Mouse (Mus musculus): Measurements from ENCODE around the gene Icos.

Gene Icos

GRCm38 (mm10) chr1:60960451-60960850 lies 17.3 kb upstream of the Icos start:
- in situ Hi-C loops (cut with MboI; ENCODE audit: low sequenced_read_pairs), result no loop called here

GRCm38 (mm10) chr1:60961080-60961479 lies 16.6 kb upstream of the Icos start:
- in situ Hi-C loops (cut with MboI; ENCODE audit: low sequenced_read_pairs), result no loop called here

GRCm38 (mm10) chr1:60962095-60962494 lies 15.6 kb upstream of the Icos start:
- in situ Hi-C loops (cut with MboI; ENCODE audit: low sequenced_read_pairs), result no loop called here

GRCm38 (mm10) chr1:60967521-60967920 lies 10.2 kb upstream of the Icos start:
- in situ Hi-C loops (cut with MboI; ENCODE audit: low sequenced_read_pairs), result no loop called here

DNA sequence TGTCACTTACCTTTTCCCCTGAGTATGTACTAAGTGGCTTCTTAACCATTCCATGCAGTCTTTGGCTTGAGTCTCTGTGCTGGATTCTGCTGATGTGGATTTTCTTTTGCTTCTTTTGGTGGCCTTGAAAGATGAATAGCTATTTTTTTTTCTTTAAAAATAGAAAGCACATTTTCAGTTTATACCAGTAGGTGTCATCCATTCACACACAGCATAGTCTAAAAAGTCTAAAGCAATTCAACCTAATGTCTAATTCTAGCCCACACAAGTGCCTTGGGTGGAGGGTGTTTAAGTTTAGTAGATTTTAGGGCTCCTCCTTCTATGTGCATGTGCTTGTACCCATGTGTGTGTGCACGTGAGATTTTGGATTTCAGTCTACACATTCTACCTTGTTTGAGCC lies 6.9 kb upstream of the Icos start:
- in situ Hi-C loops (cut with MboI; ENCODE audit: low sequenced_read_pairs), result no loop called here

- in situ Hi-C loops (cut with MboI; ENCODE audit: low sequenced_read_pairs), result no loop called here
Measured at GRCm38 (mm10) chr1:60974221-60974620, 3.5 kb upstream of the Icos start.

DNA sequence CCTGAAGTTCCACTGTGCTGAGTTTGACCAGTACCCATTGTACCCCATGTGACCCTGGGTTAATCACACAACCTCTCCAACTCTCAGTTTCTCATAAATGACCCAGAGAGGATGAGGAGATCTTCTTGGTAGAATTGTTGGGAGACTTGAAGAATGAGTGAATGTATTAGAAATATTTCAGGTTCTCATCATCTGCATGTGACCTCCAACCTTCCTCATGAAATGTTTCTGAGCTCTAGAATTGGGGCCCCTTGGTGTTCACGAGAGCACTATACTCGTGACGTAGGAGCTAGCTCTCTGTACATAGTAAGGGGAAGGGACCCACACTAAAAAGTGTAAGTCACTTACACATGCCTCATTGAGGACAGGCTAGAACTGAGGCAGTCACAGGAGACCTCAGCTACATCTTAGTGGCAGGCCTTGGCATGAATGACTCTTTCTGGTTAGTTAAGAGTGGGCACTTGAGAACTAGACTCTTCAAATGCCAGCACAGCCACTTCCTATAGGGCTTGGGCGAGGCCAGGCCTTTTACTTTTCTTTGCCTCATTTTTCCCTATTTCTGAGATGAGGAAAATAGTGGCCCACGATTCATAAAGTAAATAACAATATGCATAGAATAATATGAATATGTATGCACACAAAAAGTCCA lies 2.0 kb upstream of the Icos start:
- in situ Hi-C loops (cut with MboI; ENCODE audit: low sequenced_read_pairs), result no loop called here

GRCm38 (mm10) chr1:60979126-60979842 lies 1.6 kb downstream of the Icos start:
- in situ Hi-C loops (cut with MboI; ENCODE audit: low sequenced_read_pairs), result no loop called here

DNA sequence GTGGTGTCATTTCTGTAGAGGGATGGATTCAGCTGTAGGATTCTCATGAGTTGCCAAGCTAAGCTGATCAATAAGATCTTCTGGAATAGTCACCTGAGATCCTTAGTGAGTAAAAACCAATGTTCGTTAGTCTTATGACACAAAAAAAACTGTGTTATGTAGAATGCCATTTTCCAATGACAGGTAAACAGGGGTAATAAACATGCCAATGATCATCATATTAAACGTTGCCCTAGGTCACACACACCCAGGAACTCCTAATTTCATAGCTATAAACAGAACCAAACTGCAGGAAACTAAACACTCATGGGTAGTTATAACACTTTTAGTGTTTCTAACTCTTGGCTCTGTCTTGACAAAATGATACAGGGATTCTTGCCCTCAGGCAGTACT lies 2.1 kb downstream of the Icos start:
- in situ Hi-C loops (cut with MboI; ENCODE audit: low sequenced_read_pairs), result no loop called here

DNA sequence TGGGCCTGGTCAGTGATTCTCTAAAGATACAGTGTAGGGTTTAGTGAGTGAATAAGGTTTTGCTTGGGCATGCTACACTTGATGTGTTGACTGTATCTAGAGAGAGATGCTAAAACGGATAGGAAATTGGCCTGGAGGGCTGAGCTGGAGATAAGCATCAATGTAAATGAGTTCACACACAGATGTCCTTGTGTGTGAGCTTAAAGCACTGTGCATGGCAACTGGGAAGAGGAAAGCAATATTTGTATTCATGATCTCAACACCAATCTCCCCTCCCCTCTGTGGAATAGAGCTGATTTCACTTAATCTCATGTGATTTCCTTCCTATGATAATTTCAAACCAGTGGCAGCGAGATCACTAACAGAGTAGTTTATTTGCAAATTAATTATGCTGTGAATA lies 7.3 kb downstream of the Icos start:
- in situ Hi-C loops (cut with MboI; ENCODE audit: low sequenced_read_pairs), result no loop called here

DNA sequence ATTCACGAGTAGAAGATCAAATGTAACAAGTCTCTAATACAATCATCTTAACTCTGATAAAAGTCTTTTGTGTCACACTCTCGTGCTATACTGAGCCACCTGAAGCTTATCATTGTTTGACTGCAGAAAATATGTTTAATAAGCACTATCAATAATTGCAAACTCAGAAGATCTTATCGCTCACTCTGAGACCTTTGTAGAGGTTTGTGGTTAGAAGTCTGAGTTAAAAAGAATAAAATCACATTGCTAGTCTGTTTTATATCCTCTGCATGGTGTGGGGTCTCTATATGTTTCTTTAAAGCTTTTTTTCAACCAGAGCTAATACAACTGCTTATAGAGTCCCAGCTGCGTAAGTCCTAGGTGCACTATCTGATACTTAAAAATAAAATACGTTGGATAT lies 8.4 kb downstream of the Icos start:
- in situ Hi-C loops (cut with MboI; ENCODE audit: low sequenced_read_pairs), result no loop called here

DNA sequence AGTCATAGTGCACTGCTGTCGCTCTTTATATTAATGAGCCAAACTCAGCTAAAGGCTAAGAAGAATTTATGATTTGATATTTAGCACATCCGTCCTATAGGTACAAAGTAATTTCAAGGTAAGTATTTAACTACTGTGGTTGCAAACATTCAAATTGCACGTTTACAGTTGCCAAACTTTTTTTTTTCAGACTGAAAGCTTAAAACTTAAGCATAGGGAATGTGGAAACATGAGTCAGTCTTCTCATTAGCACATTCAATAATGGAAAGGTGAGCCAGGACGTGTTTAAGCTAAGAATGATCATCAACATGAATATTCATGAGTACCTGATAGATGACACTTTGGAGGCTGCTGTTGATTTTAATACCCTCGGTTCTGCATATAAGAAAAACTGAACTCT lies 11.4 kb downstream of the Icos start:
- in situ Hi-C loops (cut with MboI; ENCODE audit: low sequenced_read_pairs), result no loop called here

DNA sequence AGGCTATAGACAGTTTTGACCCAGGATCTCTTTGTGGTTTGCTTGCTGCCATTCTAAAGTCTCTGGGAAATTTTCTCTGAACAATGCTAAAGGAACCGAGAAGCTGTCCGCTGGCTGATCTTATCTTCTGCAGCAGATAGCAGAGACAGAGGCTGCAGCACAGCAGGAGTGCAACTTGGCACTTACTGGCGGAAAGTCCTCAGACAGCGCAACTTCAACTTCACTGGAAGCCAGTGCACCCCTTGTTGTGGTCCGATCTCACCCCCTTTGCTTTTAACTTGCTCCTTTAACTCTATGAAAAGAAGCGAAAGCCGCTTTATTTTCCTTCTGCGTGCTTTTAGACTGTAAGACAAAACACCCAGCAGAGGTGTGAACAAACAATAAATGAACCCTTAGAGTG lies 12.6 kb downstream of the Icos start:
- in situ Hi-C loops (cut with MboI; ENCODE audit: low sequenced_read_pairs), result no loop called here

DNA sequence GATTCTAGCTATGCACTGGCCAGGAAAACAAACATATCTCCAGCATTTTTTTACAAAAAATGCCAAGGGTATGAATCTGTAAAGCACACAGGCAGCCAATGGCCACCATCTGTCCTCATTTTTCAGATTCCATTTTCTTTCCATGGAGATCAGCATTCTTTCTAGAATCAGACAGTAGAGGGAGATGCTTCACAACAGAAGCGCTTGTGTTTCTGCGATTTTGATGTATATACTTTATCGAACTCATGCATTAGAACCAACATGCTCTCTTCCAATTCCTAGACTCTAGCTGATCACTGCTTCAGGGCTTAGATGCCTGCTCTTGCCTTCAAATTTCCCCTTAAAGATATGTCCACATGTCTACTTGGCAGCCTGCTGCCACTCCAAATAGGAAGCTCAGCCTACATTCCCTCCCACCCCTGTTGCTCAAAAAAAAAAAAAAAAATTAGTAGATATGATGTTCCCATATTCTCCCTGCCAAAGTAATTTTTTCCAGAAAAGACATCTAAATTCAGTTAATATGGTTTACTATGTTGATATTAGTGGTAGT lies 20.4 kb downstream of the Icos start:
- in situ Hi-C loops (cut with MboI; ENCODE audit: low sequenced_read_pairs), result no loop called here

GRCm38 (mm10) chr1:60998689-60999088 lies 21.0 kb downstream of the Icos start:
- in situ Hi-C loops (cut with MboI; ENCODE audit: low sequenced_read_pairs), result no loop called here

DNA sequence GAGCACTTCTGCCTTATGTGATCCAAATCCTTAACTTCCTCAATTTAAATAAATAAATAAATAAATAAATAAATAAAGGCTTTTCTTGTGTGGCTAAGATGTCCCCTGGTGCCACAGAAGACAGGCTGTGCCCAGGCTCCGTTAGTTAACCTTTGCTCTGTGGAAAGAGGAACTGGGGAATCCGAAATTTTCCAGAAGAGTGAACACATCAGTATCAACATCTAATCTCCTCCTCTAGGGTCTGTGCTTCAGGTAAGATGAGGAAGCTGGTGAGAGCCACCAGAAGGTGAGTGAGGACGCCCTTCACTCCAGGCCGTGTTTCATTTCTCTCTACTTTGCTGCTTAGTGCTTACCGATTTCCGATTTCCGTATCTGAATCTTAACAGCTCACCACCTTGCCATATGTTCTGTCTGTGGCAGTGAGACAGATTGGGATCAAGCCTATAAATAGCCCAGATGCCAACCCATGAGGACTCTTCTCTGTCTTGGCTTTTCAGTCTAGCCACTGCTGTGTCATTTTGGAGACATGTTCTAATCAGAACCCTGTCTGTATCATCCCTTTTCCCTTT lies 24.1 kb downstream of the Icos start:
- in situ Hi-C loops (cut with MboI; ENCODE audit: low sequenced_read_pairs), result no loop called here

DNA sequence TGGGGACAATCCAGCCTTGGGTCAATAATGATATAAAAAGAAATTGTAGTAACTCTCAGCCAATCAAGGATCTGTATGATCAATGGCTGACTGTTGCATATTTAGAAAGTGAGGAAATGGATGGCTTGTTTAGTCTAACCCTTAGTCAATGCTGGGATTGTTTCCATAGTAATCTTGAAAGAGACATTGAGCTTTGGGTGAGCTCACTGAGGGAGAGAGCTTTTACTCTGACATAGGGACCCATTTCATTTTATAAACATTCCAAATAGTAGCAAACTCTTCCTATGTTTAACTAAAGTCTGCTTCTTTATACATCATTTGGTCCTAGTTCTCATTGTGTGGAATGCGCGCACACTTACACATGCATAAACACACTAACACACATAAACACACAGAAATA lies 28.5 kb downstream of the Icos start:
- in situ Hi-C loops (cut with MboI; ENCODE audit: low sequenced_read_pairs), result no loop called here

GRCm38 (mm10) chr1:61007516-61007915 lies 29.8 kb downstream of the Icos start:
- in situ Hi-C loops (cut with MboI; ENCODE audit: low sequenced_read_pairs), result no loop called here

DNA sequence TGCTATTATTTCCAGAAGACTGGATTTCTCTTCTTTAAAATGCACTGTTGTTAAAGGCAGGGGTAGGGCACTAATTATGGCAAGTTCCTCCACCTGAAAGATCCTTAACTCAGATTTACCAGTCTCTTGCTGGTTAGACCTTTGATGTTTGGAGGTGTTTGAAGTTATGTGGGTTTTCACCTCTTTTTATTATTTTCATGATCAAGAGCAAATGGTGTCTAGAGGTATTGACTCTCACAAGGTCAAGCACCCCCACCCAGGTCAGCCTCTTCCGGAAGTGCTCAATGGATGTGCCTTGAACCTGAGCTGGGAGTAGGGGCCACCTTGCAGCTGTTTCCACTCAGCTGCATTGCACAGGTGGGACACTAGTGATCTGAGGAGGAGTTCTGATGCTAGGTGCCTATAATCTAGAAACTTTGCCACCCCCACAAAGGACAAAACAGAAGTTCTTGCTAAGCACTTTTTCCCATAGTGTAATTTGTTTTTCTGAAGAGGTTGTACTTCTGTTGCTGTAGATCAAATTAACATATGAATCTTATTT lies 38.9 kb downstream of the Icos start:
- in situ Hi-C loops (cut with MboI; ENCODE audit: low sequenced_read_pairs), result no loop called here

DNA sequence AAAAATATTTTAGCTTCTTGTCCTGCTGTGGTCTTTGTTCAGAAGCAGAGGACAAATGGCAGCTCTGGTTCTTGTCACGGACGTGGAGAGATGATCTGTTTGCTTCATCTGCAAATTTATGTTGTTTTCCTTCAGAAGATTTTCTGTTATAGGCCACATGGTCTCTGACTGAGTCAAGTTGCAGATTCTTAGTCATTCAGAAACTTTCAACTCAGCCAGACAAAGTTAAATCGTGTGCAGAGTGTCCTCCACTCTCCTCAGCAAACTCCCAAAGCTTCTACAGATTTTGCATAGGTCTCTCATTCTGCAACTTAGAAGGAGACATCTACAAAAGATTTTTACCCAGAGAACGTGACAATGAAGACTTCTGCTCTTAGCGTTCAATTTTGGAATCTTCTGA lies 49.0 kb downstream of the Icos start:
- in situ Hi-C loops (cut with MboI; ENCODE audit: low sequenced_read_pairs), result no loop called here

DNA sequence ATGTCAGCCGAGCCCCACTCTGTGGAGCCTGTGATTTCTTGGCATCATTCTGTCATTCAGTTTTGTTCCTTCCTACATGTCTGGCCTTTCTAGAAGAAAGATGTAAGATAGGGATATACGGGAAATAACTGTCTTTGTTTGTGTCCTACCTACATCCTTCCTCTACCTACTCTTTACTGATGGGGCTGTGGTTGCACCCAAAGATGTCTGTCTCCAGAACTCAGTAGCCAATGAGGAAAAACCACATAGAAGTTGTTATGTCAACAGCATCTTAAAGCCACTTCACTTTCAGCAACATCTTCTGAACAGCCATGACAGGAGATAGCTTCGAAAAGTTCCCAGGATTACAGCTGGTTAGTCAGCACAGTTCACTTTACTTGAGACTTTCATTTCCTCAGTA lies 49.8 kb downstream of the Icos start:
- in situ Hi-C loops (cut with MboI; ENCODE audit: low sequenced_read_pairs), result no loop called here

- in situ Hi-C loops (cut with MboI; ENCODE audit: low sequenced_read_pairs), result no loop called here
Measured at GRCm38 (mm10) chr1:61029919-61030318, 52.2 kb downstream of the Icos start.
